Mouse (Mus musculus) heart, postnatal 0 days (tissue): ENCODE results near the gene Art1.

Source experiments
- CTCF ChIP-seq: IDR thresholded peaks from 2 replicates; pipeline ENCODE4 v1.5.1; 2016; ENCODE audit warnings: antibody characterized with exemption, control low read depth, low read depth
- EP300 ChIP-seq: IDR thresholded peaks from 2 replicates; pipeline ENCODE4 v1.6.1; 2016; ENCODE audit warnings: antibody characterized with exemption, low read depth

DNA sequence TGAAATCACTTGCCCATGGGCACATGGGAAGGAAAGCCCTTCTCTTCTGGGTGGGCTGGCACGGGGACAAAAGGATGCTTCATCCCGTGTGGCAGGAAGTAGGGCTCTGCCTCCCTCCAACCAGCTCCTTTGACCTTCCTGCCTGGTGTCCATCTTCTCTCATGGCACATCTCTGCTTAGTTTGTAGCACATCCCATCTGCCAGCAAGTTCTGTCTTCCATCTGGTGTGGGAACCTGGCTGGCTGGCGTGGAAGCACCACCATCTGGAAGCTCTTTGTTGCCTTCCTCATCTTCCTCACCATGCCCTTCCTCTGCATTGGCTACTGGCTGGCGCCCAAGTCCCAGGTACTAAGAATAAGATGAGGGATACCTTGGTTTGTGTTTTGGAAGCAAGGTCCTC is 14.2 kb upstream of the Art1 start:
- TF ChIP-seq CTCF, result no peak
- TF ChIP-seq EP300, result no peak
